Mouse (Mus musculus) erythroblast, embryonic 14.5 days (primary cell): Measurements from ENCODE around the gene Nfkbiz. TPM values are rescaled to one million over a fixed set of nuclear protein-coding genes. Genes with fewer than 3 reads are reported as not detected.

Source experiments
- H3K27me3 ChIP-seq: 2 replicates; pipeline ENCODE4 v1.6.1; 2012; ENCODE audit warnings: inconsistent platforms; ENCODE audit not compliant: control insufficient read depth
- H3K36me3 ChIP-seq: 2 replicates; pipeline ENCODE4 v1.6.1; 2012; ENCODE audit warnings: mild to moderate bottlenecking, inconsistent platforms; ENCODE audit not compliant: control insufficient read depth
- H3K4me1 ChIP-seq: 2 replicates; pipeline ENCODE4 v1.6.1; 2012; ENCODE audit warnings: inconsistent platforms; ENCODE audit not compliant: control insufficient read depth
- H3K4me3 ChIP-seq: replicated peaks from 2 replicates; pipeline ENCODE3; 2012; ENCODE audit warnings: moderate library complexity, mild to moderate bottlenecking, inconsistent platforms
- H3K9me3 ChIP-seq: 2 replicates; pipeline ENCODE4 v1.6.1; 2012; ENCODE audit warnings: low read length, inconsistent platforms, mixed read lengths; ENCODE audit not compliant: control insufficient read depth
- GATA1 ChIP-seq: IDR thresholded peaks from 2 replicates; pipeline ENCODE4 v1.6.1; 2012; ENCODE audit warnings: low read length, inconsistent platforms, mixed read lengths
- TAL1 ChIP-seq: IDR thresholded peaks from 3 replicates; pipeline ENCODE4 v1.6.1; 2012; ENCODE audit warnings: low read length, inconsistent platforms, mixed read lengths
- polyA plus RNA-seq: library from polyadenylated mRNA; stranded (reverse); fragments of >175 nt; gene quantifications from 2 replicates; pipeline ENCODE4 v1.2.3, GENCODE M21; 2012

Gene Nfkbiz
- polyA plus RNA-seq, 1 experiment = 0.09 TPM

GRCm38 (mm10) chr16:55788671-55789070 is 50.0 kb downstream of the Nfkbiz start:
- no peaks in the 10 kb centered on the region for H3K36me3 ChIP-seq
- no peak overlapping the region for H3K4me3 ChIP-seq
- H3K4me1 ChIP-seq = no peaks in the 10 kb centered on the region
- H3K27me3 ChIP-seq = no peaks in the 10 kb centered on the region
- H3K9me3 ChIP-seq = no peaks in the 10 kb centered on the region
- TF ChIP-seq TAL1 (no peak), GATA1 (no peak)

DNA sequence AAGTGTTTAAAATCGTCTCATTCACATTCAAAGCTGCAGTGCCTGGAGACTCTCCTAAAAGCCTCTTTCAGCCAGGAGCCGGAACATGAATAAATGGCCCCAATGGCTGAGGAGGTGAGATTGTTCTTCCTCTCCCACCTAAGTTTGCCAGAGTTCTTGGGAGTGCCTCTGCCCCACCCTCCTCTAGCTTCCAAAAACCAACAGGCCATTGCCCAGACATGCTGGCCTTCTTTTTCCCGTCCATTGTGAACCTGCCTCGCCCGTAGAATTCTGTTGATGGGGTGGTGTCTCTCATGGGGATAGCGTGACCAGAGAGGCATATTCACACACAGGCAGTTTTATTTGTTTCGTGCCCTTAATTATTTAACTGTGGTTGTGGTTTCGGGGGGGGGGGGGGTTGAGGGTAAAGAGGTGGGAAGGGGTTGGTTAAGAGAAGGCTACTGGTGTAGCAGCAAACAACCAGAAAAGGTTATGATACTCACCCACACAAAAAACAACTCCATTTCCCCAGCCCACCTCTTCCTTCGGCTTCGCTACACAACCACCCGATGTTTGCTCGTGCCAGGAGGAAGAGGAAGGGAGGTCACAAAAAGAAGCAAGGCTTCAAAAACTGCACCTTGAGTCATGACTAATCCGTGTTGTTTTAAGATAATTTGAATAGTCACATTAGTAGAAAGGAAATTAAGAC is 51.2 kb downstream of the Nfkbiz start:
- Histone ChIP-seq H3K9me3 (no peaks in the 10 kb centered on the region), H3K4me3 (no peak overlapping the region), H3K36me3 (no peaks in the 10 kb centered on the region), H3K27me3 (no peaks in the 10 kb centered on the region), H3K4me1 (no peaks in the 10 kb centered on the region)
- TF ChIP-seq GATA1 (no peak), TAL1 (no peak)

DNA sequence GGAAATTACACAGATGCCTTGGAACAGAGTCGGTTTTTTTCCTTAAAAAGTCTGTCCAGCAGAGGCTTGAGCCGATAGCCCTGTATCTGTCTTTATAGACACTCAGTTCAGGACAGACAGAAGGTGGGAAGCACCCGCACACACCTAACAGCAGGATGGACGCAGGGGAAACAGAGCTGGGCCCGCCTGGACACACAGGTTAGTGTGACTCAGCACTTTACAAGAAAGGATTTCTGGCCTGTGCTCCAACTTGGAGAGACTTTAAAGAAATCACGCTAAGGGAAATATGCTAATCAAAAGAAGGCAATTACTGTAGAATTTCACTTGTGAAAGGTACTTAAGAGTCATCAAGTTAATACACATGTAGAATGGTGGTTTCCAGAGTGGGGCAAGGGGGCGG is 54.3 kb downstream of the Nfkbiz start:
- Histone ChIP-seq H3K4me3 (no peak overlapping the region), H3K27me3 (no peaks in the 10 kb centered on the region), H3K4me1 (no peaks in the 10 kb centered on the region), H3K36me3 (no peaks in the 10 kb centered on the region), H3K9me3 (no peaks in the 10 kb centered on the region)
- no peak for TF ChIP-seq GATA1

GRCm38 (mm10) chr16:55783923-55784322 is 54.8 kb downstream of the Nfkbiz start:
- TF ChIP-seq GATA1 (no peak), TAL1 (no peak)
- Histone ChIP-seq H3K27me3 (no peaks in the 10 kb centered on the region), H3K4me1 (no peaks in the 10 kb centered on the region), H3K4me3 (no peak overlapping the region), H3K9me3 (no peaks in the 10 kb centered on the region), H3K36me3 (no peaks in the 10 kb centered on the region)

DNA sequence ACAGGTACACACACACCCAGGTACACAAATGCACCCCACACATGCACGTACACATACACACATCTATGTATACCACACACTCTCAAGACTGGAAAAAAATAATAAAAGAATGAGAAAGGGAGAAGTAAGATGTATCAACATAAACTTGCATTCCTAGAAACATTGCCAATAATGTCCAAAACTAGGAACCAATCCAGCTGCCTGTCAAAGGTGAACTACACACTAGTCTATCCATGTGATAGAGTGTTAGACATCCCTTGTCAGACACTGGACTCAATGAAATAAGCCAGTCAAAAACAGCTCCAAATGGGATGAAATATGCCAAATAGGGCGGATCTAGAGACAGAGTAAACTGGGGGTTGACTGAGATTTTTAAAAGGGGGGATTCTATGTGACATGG is 55.8 kb downstream of the Nfkbiz start:
- no peaks in the 10 kb centered on the region for H3K4me1 ChIP-seq
- no peaks in the 10 kb centered on the region for H3K27me3 ChIP-seq
- no peak overlapping the region for H3K4me3 ChIP-seq
- H3K9me3 ChIP-seq = no peaks in the 10 kb centered on the region
- no peak for TF ChIP-seq GATA1
- no peak for TF ChIP-seq TAL1
- no peaks in the 10 kb centered on the region for H3K36me3 ChIP-seq

DNA sequence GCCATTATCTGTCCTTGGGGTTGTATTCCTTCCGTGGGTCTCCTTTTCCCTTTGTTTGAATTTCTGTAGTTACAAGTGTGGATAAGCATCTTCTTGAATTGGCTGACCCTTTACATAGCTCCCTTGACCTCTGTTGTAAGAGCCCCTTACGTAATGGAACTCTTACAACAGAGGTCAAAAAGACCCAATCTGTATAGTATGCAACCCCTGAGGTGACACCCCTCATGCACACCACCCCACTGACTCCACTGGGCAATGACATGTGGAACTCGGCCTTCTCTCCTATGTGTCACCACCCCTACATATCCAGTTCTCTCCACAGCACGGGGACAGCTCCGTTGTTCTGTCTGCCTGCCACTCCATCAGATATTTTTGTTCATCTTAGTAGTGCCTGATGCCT is 56.9 kb downstream of the Nfkbiz start:
- no peaks in the 10 kb centered on the region for H3K9me3 ChIP-seq
- H3K4me1 ChIP-seq = no peaks in the 10 kb centered on the region
- H3K4me3 ChIP-seq = no peak overlapping the region
- H3K36me3 ChIP-seq = no peaks in the 10 kb centered on the region
- TF ChIP-seq TAL1 (no peak), GATA1 (no peak)
- no peaks in the 10 kb centered on the region for H3K27me3 ChIP-seq

DNA sequence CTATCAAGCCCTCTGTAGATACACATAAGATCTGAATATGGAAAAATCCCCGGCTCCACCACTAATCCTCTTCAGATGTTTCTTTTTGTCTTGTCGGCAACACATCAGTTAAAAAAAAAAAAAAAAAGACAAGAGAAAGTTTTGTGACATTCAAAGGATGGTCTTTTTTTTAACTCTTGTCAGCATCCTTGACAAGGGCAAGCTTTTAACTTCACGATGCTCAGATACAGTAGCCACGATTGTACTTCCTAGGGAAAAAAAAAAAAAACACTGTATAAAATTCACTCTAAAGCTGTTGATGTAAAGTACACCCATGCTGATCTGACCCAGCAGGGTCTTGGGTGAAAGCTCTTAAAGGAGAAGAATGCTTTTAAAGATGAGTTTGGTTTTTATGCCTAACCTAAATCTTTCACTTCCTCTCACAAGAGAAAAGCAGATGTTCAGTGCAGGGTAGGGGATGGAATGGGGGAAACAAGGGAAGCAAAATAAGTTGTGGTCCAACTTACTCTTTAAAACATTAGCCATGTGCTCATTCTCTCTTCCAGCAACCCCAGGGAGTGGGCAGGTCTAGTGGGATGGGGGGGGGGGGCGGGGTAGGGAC is 57.6 kb downstream of the Nfkbiz start:
- H3K9me3 ChIP-seq = no peaks in the 10 kb centered on the region; the same call in 1 of the 2 replicates
- no peaks in the 10 kb centered on the region for H3K4me1 ChIP-seq
- no peaks in the 10 kb centered on the region for H3K36me3 ChIP-seq
- H3K4me3 ChIP-seq = no peak overlapping the region
- TF ChIP-seq TAL1 (no peak), GATA1 (no peak)
- no peaks in the 10 kb centered on the region for H3K27me3 ChIP-seq

- no peaks in the 10 kb centered on the region for H3K36me3 ChIP-seq
Observed at GRCm38 (mm10) chr16:55776329-55776728, 62.4 kb downstream of the Nfkbiz start.

GRCm38 (mm10) chr16:55770247-55770646 is 68.5 kb downstream of the Nfkbiz start:
- H3K4me1 ChIP-seq = no peaks in the 10 kb centered on the region
- no peaks in the 10 kb centered on the region for H3K27me3 ChIP-seq
- TF ChIP-seq GATA1 (no peak), TAL1 (no peak)
- H3K36me3 ChIP-seq = no peaks in the 10 kb centered on the region
- H3K4me3 ChIP-seq = no peak overlapping the region
- H3K9me3 ChIP-seq = 0 out of 2 replicates have a peak, but pooled peaks cover under 1% of the 10 kb centered on the region

More at GRCm38 (mm10) chr16:55776329-55776728, 62.4 kb downstream of the Nfkbiz start:
- no peaks in the 10 kb centered on the region for H3K4me1 ChIP-seq
- H3K4me3 ChIP-seq = no peak overlapping the region
- TF ChIP-seq TAL1 = no peak
- no peaks in the 10 kb centered on the region; the same call in 1 of the 2 replicates for H3K9me3 ChIP-seq
- no peaks in the 10 kb centered on the region for H3K27me3 ChIP-seq

Other genes starting within 250 kb of the Nfkbiz start
- gene Nxpe3, start 56.4 kb upstream of the Nfkbiz start, polyA plus RNA-seq = 0.03 TPM in 1 of 2 replicates, not detected in the other
- 0.25 and 0.26 TPM in 2 replicates for gene Cep97, start 96.0 kb upstream of the Nfkbiz start, polyA plus RNA-seq
- 15.4 and 21.4 TPM in 2 replicates for gene Rpl24, start 127.4 kb upstream of the Nfkbiz start, polyA plus RNA-seq
- gene Zbtb11, start 135.0 kb upstream of the Nfkbiz start, polyA plus RNA-seq = 0.14 and 0.22 TPM in 2 replicates
- 4.4 and 6.3 TPM in 2 replicates for gene Pcnp, start 190.8 kb upstream of the Nfkbiz start, polyA plus RNA-seq
- 0.19 and 0.21 TPM in 2 replicates for gene Trmt10c, start 198.9 kb upstream of the Nfkbiz start, polyA plus RNA-seq
- 1.0 and 2.8 TPM in 2 replicates for gene Senp7, start 209.4 kb upstream of the Nfkbiz start, polyA plus RNA-seq